Mouse (Mus musculus) MN1 (cell line): Measurements from ENCODE around the gene Uck1.
A peak's percentile ranks its signal among the peaks of the same experiment; 100 is the strongest.

Experiments
- DNase-seq: peaks from one replicate; pipeline ENCODE4 v3.0.0-alpha.2; 2016; ENCODE audit warnings: low spot score

Gene Uck1

GRCm38 (mm10) chr2:32218541-32219334 is 41.2 kb downstream of the Uck1 start:
- DNase-seq = peak; percentile 29

GRCm38 (mm10) chr2:32218113-32218512 is 41.8 kb downstream of the Uck1 start:
- peak; percentile 48 for DNase-seq

GRCm38 (mm10) chr2:32217656-32218055 is 42.3 kb downstream of the Uck1 start:
- peak; percentile 38 for DNase-seq

- no peak for DNase-seq
Measured at GRCm38 (mm10) chr2:32216506-32216905, 43.5 kb downstream of the Uck1 start.

GRCm38 (mm10) chr2:32215576-32215975 is 44.4 kb downstream of the Uck1 start:
- DNase-seq = no peak

GRCm38 (mm10) chr2:32213000-32213399 is 47.0 kb downstream of the Uck1 start:
- no peak for DNase-seq

- no peak for DNase-seq
Measured at GRCm38 (mm10) chr2:32211689-32212088, 48.3 kb downstream of the Uck1 start.

- DNase-seq = no peak
Measured at GRCm38 (mm10) chr2:32207682-32208081, 52.3 kb downstream of the Uck1 start.
